Mouse (Mus musculus): ENCODE measurements around the gene Ccnq.

Gene Ccnq

GRCm38 (mm10) chr11:78750885-78751842, at the start of gene Ccnq:
Gene Ccnq (minus strand): TSS chr11:78751729.
- peak in 1 of 2 experiments; percentile 58 for DNase-seq (ENCODE audit: low spot score in 2 of 2)

DNA sequence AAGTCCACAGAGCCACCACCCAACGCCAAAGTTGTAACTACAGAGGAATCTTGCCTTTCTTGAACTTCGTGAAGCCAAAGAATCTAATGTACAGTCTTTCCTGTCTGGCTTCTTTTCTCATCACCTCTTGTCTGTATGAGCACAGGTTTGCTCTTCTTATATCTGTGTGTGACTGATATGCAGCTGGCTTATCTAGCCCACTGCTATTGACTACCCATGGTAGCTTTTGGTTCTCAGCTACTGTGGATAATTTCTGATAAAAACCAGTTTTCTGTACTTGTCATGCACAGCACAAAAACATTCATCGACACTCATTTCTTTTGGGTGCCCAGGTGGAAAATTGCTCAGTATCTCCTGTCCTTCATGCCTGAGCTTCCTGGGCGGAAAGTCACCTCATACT, 49.6 kb upstream of the Ccnq start:
- DNase-seq (ENCODE audit: low spot score in 2 of 2) = no peak

GRCm38 (mm10) chr11:78796072-78796729, 44.7 kb upstream of the Ccnq start:
- no peak for DNase-seq (ENCODE audit: low spot score in 2 of 2)

GRCm38 (mm10) chr11:78793116-78793515, 41.6 kb upstream of the Ccnq start:
- DNase-seq (ENCODE audit: low spot score in 2 of 2) = peak in 1 of 2 experiments; percentile 60

GRCm38 (mm10) chr11:78792465-78792864, 40.9 kb upstream of the Ccnq start:
- peak; percentile 37 to 78 for DNase-seq (ENCODE audit: low spot score in 2 of 2)

GRCm38 (mm10) chr11:78792055-78792454, 40.5 kb upstream of the Ccnq start:
- DNase-seq (ENCODE audit: low spot score in 2 of 2) = no peak

DNA sequence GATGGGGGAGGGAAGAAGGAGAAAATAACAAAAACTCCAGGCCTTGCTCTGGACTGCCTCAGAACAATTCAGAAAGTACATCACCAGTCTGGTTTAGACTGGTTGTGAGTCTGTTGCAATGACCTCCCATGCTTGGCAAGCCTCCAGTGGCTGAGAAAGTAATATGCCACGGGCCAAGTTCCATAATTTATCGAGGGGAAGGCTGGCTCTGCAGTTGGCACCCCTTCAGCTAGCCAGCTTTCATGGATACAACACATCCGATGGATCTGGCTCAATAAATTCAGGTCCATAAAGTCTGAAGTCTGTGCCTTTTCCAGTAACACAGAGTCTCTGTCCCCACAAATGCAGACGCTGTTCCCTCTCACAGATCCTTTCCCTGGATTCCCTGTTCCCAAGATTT, 40.1 kb upstream of the Ccnq start:
- peak; percentile 15 to 47 for DNase-seq (ENCODE audit: low spot score in 2 of 2)

DNA sequence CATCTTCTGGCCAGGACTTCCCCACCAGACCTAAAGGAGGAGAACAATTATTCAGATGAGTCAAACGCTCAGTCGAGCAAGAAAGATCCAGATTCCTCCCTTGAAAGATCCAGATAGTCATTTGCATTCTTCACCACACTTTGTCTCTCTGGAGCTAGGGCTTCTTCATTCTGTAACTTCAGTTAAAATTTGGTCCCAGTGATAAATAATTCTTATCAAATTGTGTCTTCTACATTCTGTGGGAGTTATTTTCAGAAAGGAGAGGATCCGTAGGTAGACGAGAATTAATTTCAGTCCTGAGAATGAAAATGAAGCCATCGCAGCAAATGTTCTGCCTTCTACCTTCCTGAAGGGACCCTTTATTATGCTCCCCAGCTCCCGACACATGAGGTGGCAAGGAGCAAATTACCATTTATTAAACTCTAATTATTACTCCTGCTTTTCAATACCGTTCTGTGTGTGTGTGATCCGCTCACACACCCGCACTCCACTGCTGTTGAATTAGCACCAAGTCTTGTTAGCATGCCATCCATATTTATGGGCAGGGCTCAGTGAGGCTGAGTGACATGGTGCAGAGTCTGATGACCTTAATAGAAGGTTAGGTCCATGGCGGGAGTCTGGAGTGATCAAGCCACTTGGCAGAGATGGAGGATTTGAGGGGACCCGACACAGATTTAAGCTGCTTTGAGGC, 38.0 kb upstream of the Ccnq start:
- no peak for DNase-seq (ENCODE audit: low spot score in 2 of 2)

DNA sequence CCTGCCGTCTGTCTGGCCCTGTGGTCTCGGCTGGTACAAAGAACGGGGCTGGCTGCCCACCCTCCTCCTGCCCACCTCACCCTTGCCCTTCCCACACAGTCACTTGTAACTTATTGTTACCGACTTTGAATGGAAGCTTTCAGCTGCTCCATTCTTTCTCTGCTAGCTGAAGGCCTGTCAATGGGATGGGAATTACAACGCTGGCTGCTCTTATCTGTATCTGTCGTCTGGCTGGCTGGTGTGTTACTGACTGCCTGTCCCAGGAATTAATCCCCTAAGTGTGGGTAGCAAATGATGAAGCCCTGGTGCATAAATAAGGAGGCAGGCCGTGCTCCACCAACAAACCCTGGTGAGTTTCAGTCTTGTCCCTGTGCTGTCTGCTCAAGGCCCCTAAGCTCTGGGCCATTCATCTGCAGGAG, 34.5 kb upstream of the Ccnq start:
- no peak for DNase-seq (ENCODE audit: low spot score in 2 of 2)

GRCm38 (mm10) chr11:78782791-78783347, 31.3 kb upstream of the Ccnq start:
- DNase-seq (ENCODE audit: low spot score in 2 of 2) = no peak

- DNase-seq (ENCODE audit: low spot score in 2 of 2) = no peak
Measured at GRCm38 (mm10) chr11:78782326-78782725, 30.8 kb upstream of the Ccnq start.

DNA sequence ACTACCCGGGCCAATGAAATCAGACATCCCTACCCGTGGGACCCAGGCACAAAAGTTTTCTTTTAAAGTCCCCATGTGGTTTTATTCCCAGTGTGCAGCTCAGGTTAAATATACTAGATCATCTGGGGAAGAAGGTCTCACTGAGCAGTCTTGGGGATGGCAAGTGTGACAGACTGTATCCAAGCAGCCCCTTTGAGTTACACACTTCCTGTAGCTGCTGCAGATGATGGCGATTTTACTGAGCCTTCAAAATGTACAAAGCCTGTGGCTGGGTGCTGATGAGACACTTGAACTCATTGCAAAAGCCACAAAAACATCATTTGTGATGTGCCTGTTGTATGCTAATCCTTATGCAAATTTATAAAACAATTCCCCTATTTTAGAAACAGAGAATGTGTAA, 29.0 kb upstream of the Ccnq start:
- no peak for DNase-seq (ENCODE audit: low spot score in 2 of 2)

DNA sequence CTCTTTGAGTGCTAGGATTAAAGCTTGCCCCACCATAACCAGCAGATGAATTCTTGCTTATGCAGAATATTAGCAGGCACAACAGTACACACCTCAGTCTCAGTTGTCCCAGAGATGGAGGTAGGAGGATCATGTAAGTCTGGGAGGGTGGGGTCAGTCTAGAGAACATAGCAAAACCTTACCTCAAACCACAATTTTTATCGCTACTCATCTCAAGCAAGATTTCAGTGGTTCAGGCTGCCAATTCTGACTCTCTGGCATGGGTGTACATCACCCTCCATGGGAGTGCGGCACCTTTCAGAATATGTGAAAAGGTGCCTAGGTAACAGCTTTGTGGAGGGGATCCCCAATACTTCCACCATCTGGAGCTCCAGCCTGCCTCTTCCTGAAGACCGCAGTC, 28.5 kb upstream of the Ccnq start:
- no peak for DNase-seq (ENCODE audit: low spot score in 2 of 2)

- DNase-seq (ENCODE audit: low spot score in 2 of 2) = no peak
Measured at GRCm38 (mm10) chr11:78777851-78778680, 26.5 kb upstream of the Ccnq start.

DNA sequence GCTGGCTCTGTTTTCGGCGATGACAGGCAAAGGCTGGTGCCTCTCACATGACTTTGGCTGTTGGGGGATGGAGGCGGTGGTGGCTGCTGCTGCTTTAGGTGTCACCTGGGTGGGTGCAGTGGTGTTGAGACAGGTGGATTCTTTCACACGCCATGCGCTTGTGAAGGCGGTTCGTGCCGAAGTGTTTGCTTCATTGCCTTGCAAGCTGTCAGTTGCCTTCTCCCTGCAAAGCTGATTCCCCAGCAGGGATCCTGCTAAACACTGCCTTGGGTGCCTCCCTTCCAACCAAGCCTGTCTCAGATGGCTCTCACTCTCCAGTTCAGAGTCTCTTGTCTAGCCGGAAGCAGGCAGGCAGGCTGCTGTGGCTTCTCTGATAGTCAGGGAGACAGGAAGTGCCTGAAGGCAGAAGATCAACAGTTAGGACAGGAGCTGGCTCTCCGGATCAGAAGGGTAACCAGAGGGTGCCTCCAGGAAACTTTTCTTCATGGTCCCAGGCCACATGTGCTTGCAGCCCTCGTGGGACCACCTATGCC, 20.3 kb upstream of the Ccnq start:
- DNase-seq (ENCODE audit: low spot score in 2 of 2) = peak; percentile 78 to 91

GRCm38 (mm10) chr11:78770436-78770835, 18.9 kb upstream of the Ccnq start:
- DNase-seq (ENCODE audit: low spot score in 2 of 2) = no peak

- DNase-seq (ENCODE audit: low spot score in 2 of 2) = no peak
Measured at GRCm38 (mm10) chr11:78768778-78769177, 17.2 kb upstream of the Ccnq start.

DNA sequence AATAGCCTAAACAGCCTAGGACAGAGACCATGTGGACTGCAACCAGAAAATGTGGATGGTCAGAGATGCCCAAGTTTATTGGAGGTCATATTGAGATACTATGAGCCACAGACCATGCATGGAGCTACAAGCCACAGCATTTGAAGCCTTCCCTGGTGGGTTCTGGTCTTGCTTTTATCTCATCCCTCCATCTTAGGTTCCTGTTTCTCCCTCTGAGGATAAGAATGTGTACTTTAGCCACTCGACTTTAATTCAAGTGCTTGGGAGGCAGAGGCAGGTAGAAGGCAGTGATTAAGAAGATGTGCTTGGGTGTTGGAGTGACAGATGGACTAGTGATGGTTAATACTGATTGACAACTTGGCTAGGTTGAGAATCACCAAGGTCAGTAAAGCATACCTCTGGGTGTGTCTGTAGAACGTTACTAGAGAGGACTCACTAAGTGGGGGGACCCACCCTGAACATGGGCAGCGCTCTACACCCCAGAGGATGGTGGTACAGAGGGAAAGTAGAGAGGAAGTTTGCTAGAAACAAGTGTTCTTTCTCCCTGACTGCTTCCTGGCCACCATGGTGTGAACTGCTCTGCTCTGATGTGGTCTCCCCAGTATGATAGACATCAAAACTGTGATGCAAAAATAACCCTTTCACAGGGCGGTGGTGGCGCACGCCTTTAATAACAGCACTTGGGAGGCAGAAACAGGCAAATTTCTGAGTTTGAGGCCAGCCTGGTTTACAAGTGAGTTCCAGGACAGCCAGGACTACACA, 14.7 kb upstream of the Ccnq start:
- no peak for DNase-seq (ENCODE audit: low spot score in 2 of 2)

- DNase-seq (ENCODE audit: low spot score in 2 of 2) = no peak
Measured at GRCm38 (mm10) chr11:78764820-78765219, 13.3 kb upstream of the Ccnq start.

GRCm38 (mm10) chr11:78764304-78764703, 12.8 kb upstream of the Ccnq start:
- DNase-seq (ENCODE audit: low spot score in 2 of 2) = peak in 1 of 2 experiments; percentile 81
